20 mouse cellular contexts compared by ENCODE assay signal in the genomic region with DNA sequence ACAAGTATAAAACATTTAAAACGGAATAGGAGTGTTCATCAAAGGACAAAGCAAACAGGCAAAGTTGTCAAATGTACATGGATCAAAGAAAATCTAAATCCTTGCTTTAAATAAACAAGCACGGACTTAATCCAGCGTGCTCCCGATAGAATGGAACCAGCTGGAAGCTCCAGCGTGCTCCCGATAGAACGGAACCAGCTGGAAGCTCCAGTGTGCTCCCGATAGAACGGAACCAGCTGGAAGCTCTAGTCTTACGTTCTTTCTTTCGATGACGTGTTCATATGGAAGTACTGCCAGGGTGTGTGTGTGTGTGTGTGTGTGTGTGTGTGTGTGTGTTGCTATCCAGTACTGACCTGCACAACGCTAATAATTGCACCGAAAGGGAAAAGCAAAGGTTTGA.
A peak's percentile ranks its signal among the peaks of the same experiment; 100 is the strongest.
DNase-seq lines count a peak whose midpoint lies in the region; ATAC-seq lines count a peak whose summit lies in the region.
"Had no signal": no experiment of that assay in that cellular context is flagged by ENCODE, and none has a peak within 500 bp of the region (broad histone marks: within the 10 kb centered on the region; RNA-seq: fewer than 3 reads in every experiment).

No protein-coding gene starts in this region.

- WGBS in lung, embryonic 16.5 days = 61% methylated on average over 14 of the region's 14 CpGs
- WGBS in intestine, embryonic 16.5 days = 61% methylated on average over 14 of the region's 14 CpGs
- WGBS in stomach, embryonic 14.5 days = 54% methylated on average over 14 of the region's 14 CpGs

- H3K4me1 ChIP-seq in lung, embryonic 16.5 days (replicated peaks; ENCODE audit: control insufficient read depth, insufficient read depth, low read length) = peaks cover 7% of the 10 kb centered on the region; the same call in 1 of the 2 replicates
- H3K4me1 ChIP-seq in intestine, embryonic 16.5 days (ENCODE audit: control insufficient read depth, insufficient read depth, low read length) = peaks cover 2% of the 10 kb centered on the region; the same call in 1 of the 2 replicates
- H3K4me1 ChIP-seq in stomach, embryonic 14.5 days (ENCODE audit: control insufficient read depth, insufficient read depth, low read length) = peaks cover 18% of the 10 kb centered on the region

- H3K36me3 ChIP-seq in lung, embryonic 16.5 days (ENCODE audit: control insufficient read depth, insufficient read depth, low read length) = no peaks in the 10 kb centered on the region; the same call in 1 of the 2 replicates
- H3K36me3 ChIP-seq in intestine, embryonic 16.5 days (ENCODE audit: control insufficient read depth, insufficient read depth, low read length) = no peaks in the 10 kb centered on the region
- H3K36me3 ChIP-seq in stomach, embryonic 14.5 days (ENCODE audit: control insufficient read depth, insufficient read depth, low read length) = peaks cover 4% of the 10 kb centered on the region; the same call in 1 of the 2 replicates

- intact Hi-C loops in left cerebral cortex, postnatal 36 days (cut with DNase I) = loop anchor here (10.0 kb wide), 1 partner anchor 84 kb away; a partner anchor contains a TSS

- no peak overlapping the region for H3K4me3 ChIP-seq in lung, embryonic 16.5 days (ENCODE audit: low read length)
- no peak overlapping the region for H3K4me3 ChIP-seq in intestine, embryonic 16.5 days (ENCODE audit: low read length)
- H3K4me3 ChIP-seq in stomach, embryonic 14.5 days (ENCODE audit: low read depth, low read length) = no peak overlapping the region
- H3K4me3 ChIP-seq: embryonic facial prominence, embryonic 15.5 days; erythroblast, embryonic 14.5 days; forebrain, embryonic 10.5 days; gastrocnemius, adult 2 months; heart, embryonic 13.5 days had no signal

- H3K27me3 ChIP-seq in lung, embryonic 16.5 days (ENCODE audit: control insufficient read depth, insufficient read depth, low read depth, low read length) = no peaks in the 10 kb centered on the region
- no peaks in the 10 kb centered on the region for H3K27me3 ChIP-seq in intestine, embryonic 16.5 days (replicated peaks; ENCODE audit: control insufficient read depth, insufficient read depth, low read length)
- no peaks in the 10 kb centered on the region for H3K27me3 ChIP-seq in stomach, embryonic 14.5 days (ENCODE audit: control insufficient read depth, insufficient read depth, low read length)
- H3K27me3 ChIP-seq: embryonic facial prominence, embryonic 15.5 days; heart, embryonic 13.5 days had no signal

- no peak overlapping the region for H3K9ac ChIP-seq in lung, embryonic 16.5 days (ENCODE audit: low read length)
- H3K9ac ChIP-seq in intestine, embryonic 16.5 days (ENCODE audit: low read depth, low read length) = no peak overlapping the region
- H3K9ac ChIP-seq in stomach, embryonic 14.5 days (replicated peaks; ENCODE audit: low read depth, low read length) = no peak overlapping the region
- H3K9ac ChIP-seq: embryonic facial prominence, embryonic 15.5 days; heart, embryonic 13.5 days had no signal

- ATAC-seq in lung, embryonic 16.5 days (ENCODE audit: low read depth) = peak; percentile 53
- ATAC-seq in intestine, embryonic 16.5 days = peak; percentile 12; the same call in 1 of the 2 replicates
- ATAC-seq in stomach, embryonic 14.5 days (ENCODE audit: insufficient number of reproducible peaks, insufficient read depth, low FRiP score, low read depth) = peak; percentile 43; the same call in 1 of the 2 replicates
- ATAC-seq: forebrain, embryonic 14.5 days had no signal

- DNase-seq in lung, adult 18-20 months = no peak
- DNase-seq in left cerebral cortex, postnatal 36 days (ENCODE audit: low spot score in 2 of 2) = no peak
- DNase-seq in embryo, embryonic 10.5 days (ENCODE audit: low spot score) = no peak
- DNase-seq: adrenal gland, adult 2 months; adrenal gland, postnatal 25 days; cerebellum, adult 2 months; cerebellum, postnatal 10 days; embryo, embryonic 11 days; gastrocnemius, adult 2 months; gastrocnemius, postnatal 25 days; heart, adult 11 months; heart, postnatal 36 days had no signal

- H3K9me3 ChIP-seq in lung, embryonic 16.5 days (ENCODE audit: control insufficient read depth, low read length) = no peaks in the 10 kb centered on the region
- H3K9me3 ChIP-seq in intestine, embryonic 16.5 days (ENCODE audit: control insufficient read depth, low read length) = no peaks in the 10 kb centered on the region
- no peaks in the 10 kb centered on the region for H3K9me3 ChIP-seq in stomach, embryonic 14.5 days (ENCODE audit: control insufficient read depth, low read depth, low read length)
- H3K9me3 ChIP-seq: embryonic facial prominence, embryonic 15.5 days; forebrain, embryonic 10.5 days; heart, embryonic 13.5 days had no signal

- no peak overlapping the region for H3K27ac ChIP-seq in lung, embryonic 16.5 days (ENCODE audit: low read length)
- no peak overlapping the region for H3K27ac ChIP-seq in intestine, embryonic 16.5 days (ENCODE audit: low read length)
- no peak overlapping the region for H3K27ac ChIP-seq in stomach, embryonic 14.5 days (ENCODE audit: low read length)
- H3K27ac ChIP-seq: embryonic facial prominence, embryonic 15.5 days; forebrain, embryonic 10.5 days; gastrocnemius, adult 2 months; heart, embryonic 13.5 days had no signal

- no peak overlapping the region for H3K4me2 ChIP-seq in lung, embryonic 16.5 days (ENCODE audit: low read depth, low read length)
- no peak overlapping the region for H3K4me2 ChIP-seq in intestine, embryonic 16.5 days (ENCODE audit: low read depth, low read length)
- H3K4me2 ChIP-seq in stomach, embryonic 14.5 days (replicated peaks; ENCODE audit: low read depth, low read length) = no peak overlapping the region
- H3K4me2 ChIP-seq: embryonic facial prominence, embryonic 15.5 days; heart, embryonic 13.5 days had no signal
